Mouse (Mus musculus): ENCODE measurements at regions not wholly inside any gene's neighbourhood (a gene's known extent, or its start where the extent isn't known, plus 50 kb on each side); places are given as distances from the start of the nearest gene placed in this dataset.

GRCm38 (mm10) chr13:34576392-34576791, 76.9 kb downstream of the Pxdc1 start:
- peak; percentile 30 for DNase-seq (ENCODE audit: low read depth)

GRCm38 (mm10) chr13:34575997-34576314, 77.3 kb downstream of the Pxdc1 start:
- peak; percentile 96 for DNase-seq (ENCODE audit: low read depth)
- no peak for TF ChIP-seq POLR2A (IDR thresholded peaks at IDR 0.05; ENCODE audit: borderline replicate concordance, extremely low read depth, insufficient read depth, insufficient read length, poor library complexity, severe bottlenecking)
- TF ChIP-seq CTCF (IDR thresholded peaks at IDR 0.05; ENCODE audit: borderline replicate concordance, extremely low read depth, insufficient read depth, insufficient read length) = no peak

More at GRCm38 (mm10) chr13:34576392-34576791, 76.9 kb downstream of the Pxdc1 start:
- TF ChIP-seq CTCF (IDR thresholded peaks at IDR 0.05; ENCODE audit: borderline replicate concordance, extremely low read depth, insufficient read depth, insufficient read length) = no peak
- TF ChIP-seq POLR2A (IDR thresholded peaks at IDR 0.05; ENCODE audit: borderline replicate concordance, extremely low read depth, insufficient read depth, insufficient read length, poor library complexity, severe bottlenecking) = no peak

- DNase-seq (ENCODE audit: low read depth) = peak; percentile 59
- TF ChIP-seq CTCF (IDR thresholded peaks at IDR 0.05; ENCODE audit: borderline replicate concordance, extremely low read depth, insufficient read depth, insufficient read length) = no peak
- TF ChIP-seq POLR2A (IDR thresholded peaks at IDR 0.05; ENCODE audit: borderline replicate concordance, extremely low read depth, insufficient read depth, insufficient read length, poor library complexity, severe bottlenecking) = no peak
These were observed 77.9 kb downstream of the Pxdc1 start for GRCm38 (mm10) chr13:34575179-34575996.

GRCm38 (mm10) chr13:34569312-34569711, 84.0 kb downstream of the Pxdc1 start:
- TF ChIP-seq CTCF (IDR thresholded peaks at IDR 0.05; ENCODE audit: borderline replicate concordance, extremely low read depth, insufficient read depth, insufficient read length) (no peak), POLR2A (IDR thresholded peaks at IDR 0.05; ENCODE audit: borderline replicate concordance, extremely low read depth, insufficient read depth, insufficient read length, poor library complexity, severe bottlenecking) (no peak)

GRCm38 (mm10) chr13:34566687-34567086, 86.6 kb downstream of the Pxdc1 start:
- no peak for TF ChIP-seq POLR2A (IDR thresholded peaks at IDR 0.05; ENCODE audit: borderline replicate concordance, extremely low read depth, insufficient read depth, insufficient read length, poor library complexity, severe bottlenecking)
- DNase-seq (ENCODE audit: low read depth) = no peak

More at GRCm38 (mm10) chr13:34569312-34569711, 84.0 kb downstream of the Pxdc1 start:
- DNase-seq (ENCODE audit: low read depth) = peak; percentile 10

- TF ChIP-seq CTCF (IDR thresholded peaks at IDR 0.05; ENCODE audit: borderline replicate concordance, extremely low read depth, insufficient read depth, insufficient read length) (no peak), POLR2A (IDR thresholded peaks at IDR 0.05; ENCODE audit: borderline replicate concordance, extremely low read depth, insufficient read depth, insufficient read length, poor library complexity, severe bottlenecking) (no peak)
- peak; percentile 8 for DNase-seq (ENCODE audit: low read depth)
These were observed 103.0 kb downstream of the Pxdc1 start for GRCm38 (mm10) chr13:34550130-34550884.

- no peak for TF ChIP-seq POLR2A (IDR thresholded peaks at IDR 0.05; ENCODE audit: borderline replicate concordance, extremely low read depth, insufficient read depth, insufficient read length, poor library complexity, severe bottlenecking)
These were observed 112.6 kb downstream of the Pxdc1 start for GRCm38 (mm10) chr13:34540646-34541045.

GRCm38 (mm10) chr13:34533896-34534295, 119.4 kb downstream of the Pxdc1 start:
- peak; percentile 31; the same call in 1 of the 2 replicates for TF ChIP-seq CTCF (IDR thresholded peaks at IDR 0.05; ENCODE audit: borderline replicate concordance, extremely low read depth, insufficient read depth, insufficient read length)
- TF ChIP-seq POLR2A (IDR thresholded peaks at IDR 0.05; ENCODE audit: borderline replicate concordance, extremely low read depth, insufficient read depth, insufficient read length, poor library complexity, severe bottlenecking) = no peak
- DNase-seq (ENCODE audit: low read depth) = peak; percentile 6

More at GRCm38 (mm10) chr13:34540646-34541045, 112.6 kb downstream of the Pxdc1 start:
- DNase-seq (ENCODE audit: low read depth) = no peak

- no peak for TF ChIP-seq CTCF (IDR thresholded peaks at IDR 0.05; ENCODE audit: borderline replicate concordance, extremely low read depth, insufficient read depth, insufficient read length)
- TF ChIP-seq POLR2A (IDR thresholded peaks at IDR 0.05; ENCODE audit: borderline replicate concordance, extremely low read depth, insufficient read depth, insufficient read length, poor library complexity, severe bottlenecking) = no peak
- no peak for DNase-seq (ENCODE audit: low read depth)
These were observed 142.0 kb downstream of the Pxdc1 start for GRCm38 (mm10) chr13:34511332-34511731.

GRCm38 (mm10) chr13:34507224-34507623, 146.1 kb downstream of the Pxdc1 start:
- peak; percentile 2 for DNase-seq (ENCODE audit: low read depth)
- TF ChIP-seq CTCF (IDR thresholded peaks at IDR 0.05; ENCODE audit: borderline replicate concordance, extremely low read depth, insufficient read depth, insufficient read length) (no peak), POLR2A (IDR thresholded peaks at IDR 0.05; ENCODE audit: borderline replicate concordance, extremely low read depth, insufficient read depth, insufficient read length, poor library complexity, severe bottlenecking) (no peak)

GRCm38 (mm10) chr13:34505861-34506260, 147.4 kb downstream of the Pxdc1 start:
- no peak for TF ChIP-seq POLR2A (IDR thresholded peaks at IDR 0.05; ENCODE audit: borderline replicate concordance, extremely low read depth, insufficient read depth, insufficient read length, poor library complexity, severe bottlenecking)
- no peak for TF ChIP-seq CTCF (IDR thresholded peaks at IDR 0.05; ENCODE audit: borderline replicate concordance, extremely low read depth, insufficient read depth, insufficient read length)
- DNase-seq (ENCODE audit: low read depth) = no peak

Data from brain, embryonic 14.5 days (tissue).